Mouse (Mus musculus): Measurements from ENCODE around the gene Rpusd3. TPM values are rescaled to one million over a fixed set of nuclear protein-coding genes. Genes with fewer than 3 reads are reported as not detected.

The Rpusd3 gene
- polyA plus RNA-seq, 1 experiment from 2014 or later: 14.2 TPM

- 84% methylated on average over 5 of the region's 5 CpGs for WGBS
- H3K4me2 ChIP-seq (ENCODE audit: low read depth, low read length): no peak overlapping the region
- H3K27me3 ChIP-seq (ENCODE audit: control insufficient read depth, insufficient read depth, low read length): no peaks in the 10 kb centered on the region
- H3K27ac ChIP-seq (ENCODE audit: low read length): no peak overlapping the region
- H3K9me3 ChIP-seq (replicated peaks; ENCODE audit: control insufficient read depth, low read length): no peaks in the 10 kb centered on the region
- ATAC-seq (replicated peaks; ENCODE audit: extremely low read depth, insufficient read depth, low FRiP score): no peak
- no peak overlapping the region for H3K9ac ChIP-seq (ENCODE audit: low read length)
- peaks cover 38% of the 10 kb centered on the region for H3K36me3 ChIP-seq (ENCODE audit: control insufficient read depth, insufficient read depth)
- no peak overlapping the region for H3K4me3 ChIP-seq (ENCODE audit: low read length)
- no peaks in the 10 kb centered on the region for H3K4me1 ChIP-seq (ENCODE audit: control insufficient read depth, insufficient read depth, low read length)
Observed at GRCm38 (mm10) chr6:113368577-113368976, 50.6 kb downstream of the Rpusd3 start.

GRCm38 (mm10) chr6:113368124-113368523 is 51.0 kb downstream of the Rpusd3 start:
- no peak overlapping the region for H3K9ac ChIP-seq (ENCODE audit: low read length)
- no peak overlapping the region for H3K4me2 ChIP-seq (ENCODE audit: low read depth, low read length)
- no peaks in the 10 kb centered on the region for H3K27me3 ChIP-seq (ENCODE audit: control insufficient read depth, insufficient read depth, low read length)
- 91% methylated on average over 7 of the region's 7 CpGs for WGBS
- no peak overlapping the region for H3K27ac ChIP-seq (ENCODE audit: low read length)
- ATAC-seq (replicated peaks; ENCODE audit: extremely low read depth, insufficient read depth, low FRiP score): no peak
- no peak overlapping the region for H3K4me3 ChIP-seq (ENCODE audit: low read length)
- no peaks in the 10 kb centered on the region for H3K9me3 ChIP-seq (replicated peaks; ENCODE audit: control insufficient read depth, low read length)
- H3K36me3 ChIP-seq (ENCODE audit: control insufficient read depth, insufficient read depth): peaks cover 35% of the 10 kb centered on the region
- H3K4me1 ChIP-seq (ENCODE audit: control insufficient read depth, insufficient read depth, low read length): no peaks in the 10 kb centered on the region

- 95% methylated on average over 1 of the region's 1 CpGs for WGBS
- peaks cover 34% of the 10 kb centered on the region for H3K36me3 ChIP-seq (ENCODE audit: control insufficient read depth, insufficient read depth)
- H3K4me3 ChIP-seq (ENCODE audit: low read length): no peak overlapping the region
- H3K4me2 ChIP-seq (ENCODE audit: low read depth, low read length): no peak overlapping the region
- H3K4me1 ChIP-seq (ENCODE audit: control insufficient read depth, insufficient read depth, low read length): no peaks in the 10 kb centered on the region
- no peak overlapping the region for H3K27ac ChIP-seq (ENCODE audit: low read length)
- ATAC-seq (replicated peaks; ENCODE audit: extremely low read depth, insufficient read depth, low FRiP score): no peak
- no peaks in the 10 kb centered on the region for H3K9me3 ChIP-seq (replicated peaks; ENCODE audit: control insufficient read depth, low read length)
- no peaks in the 10 kb centered on the region for H3K27me3 ChIP-seq (ENCODE audit: control insufficient read depth, insufficient read depth, low read length)
- no peak overlapping the region for H3K9ac ChIP-seq (ENCODE audit: low read length)
Observed at GRCm38 (mm10) chr6:113367574-113367973, 51.6 kb downstream of the Rpusd3 start.

- no peaks in the 10 kb centered on the region for H3K4me1 ChIP-seq (ENCODE audit: control insufficient read depth, insufficient read depth, low read length)
- peaks cover 29% of the 10 kb centered on the region for H3K36me3 ChIP-seq (ENCODE audit: control insufficient read depth, insufficient read depth)
- H3K4me2 ChIP-seq (ENCODE audit: low read depth, low read length): no peak overlapping the region
- H3K27ac ChIP-seq (ENCODE audit: low read length): no peak overlapping the region
- 86% methylated on average over 6 of the region's 6 CpGs for WGBS
- H3K4me3 ChIP-seq (ENCODE audit: low read length): no peak overlapping the region
- H3K9me3 ChIP-seq (replicated peaks; ENCODE audit: control insufficient read depth, low read length): no peaks in the 10 kb centered on the region
- H3K27me3 ChIP-seq (ENCODE audit: control insufficient read depth, insufficient read depth, low read length): no peaks in the 10 kb centered on the region
- no peak overlapping the region for H3K9ac ChIP-seq (ENCODE audit: low read length)
- no peak for ATAC-seq (replicated peaks; ENCODE audit: extremely low read depth, insufficient read depth, low FRiP score)
Observed at GRCm38 (mm10) chr6:113366639-113367038, 52.5 kb downstream of the Rpusd3 start.

Small RNA genes within 50 kb of the gene (microRNA-seq; reads per million reads assigned to microRNA genes)
- not detected for gene Gm24387

Other genes starting within 250 kb of the Rpusd3 start
- gene Lhfpl4, start 224.0 kb downstream of the Rpusd3 start, polyA plus RNA-seq (2015; fragmentation: Nextera tagmentation; extraction: Ambion mirVana): 0.35 and 0.37 TPM in 2 replicates
- 23.1 and 26.1 TPM in 2 replicates for gene Mtmr14, start 181.5 kb downstream of the Rpusd3 start, polyA plus RNA-seq (2015; fragmentation: Nextera tagmentation; extraction: Ambion mirVana)
- gene Cpne9, start 137.0 kb downstream of the Rpusd3 start, polyA plus RNA-seq (2015; fragmentation: Nextera tagmentation; extraction: Ambion mirVana): 0.11 TPM in 1 of 2 replicates, not detected in the other
- gene Brpf1, start 112.2 kb downstream of the Rpusd3 start, polyA plus RNA-seq (2015; fragmentation: Nextera tagmentation; extraction: Ambion mirVana): 11.6 and 12.3 TPM in 2 replicates
- gene Ogg1, start 92.4 kb downstream of the Rpusd3 start, polyA plus RNA-seq (2015; fragmentation: Nextera tagmentation; extraction: Ambion mirVana): 8.1 and 9.9 TPM in 2 replicates
- gene Camk1, start 75.4 kb downstream of the Rpusd3 start, polyA plus RNA-seq (2015; fragmentation: Nextera tagmentation; extraction: Ambion mirVana): 117 and 122 TPM in 2 replicates
- 40.3 and 41.1 TPM in 2 replicates for gene Tada3, start 41.5 kb downstream of the Rpusd3 start, polyA plus RNA-seq (2015; fragmentation: Nextera tagmentation; extraction: Ambion mirVana)
- 250 and 261 TPM in 2 replicates for gene Arpc4, start 41.2 kb downstream of the Rpusd3 start, polyA plus RNA-seq (2015; fragmentation: Nextera tagmentation; extraction: Ambion mirVana)
- gene Ttll3, start 30.1 kb downstream of the Rpusd3 start, polyA plus RNA-seq (2015; fragmentation: Nextera tagmentation; extraction: Ambion mirVana): 2.3 and 3.0 TPM in 2 replicates
- gene Cidec, start 16.4 kb upstream of the Rpusd3 start, polyA plus RNA-seq (2015; fragmentation: Nextera tagmentation; extraction: Ambion mirVana): 0.29 TPM in 1 of 2 replicates, not detected in the other
- gene Jagn1, start 23.2 kb upstream of the Rpusd3 start, polyA plus RNA-seq (2015; fragmentation: Nextera tagmentation; extraction: Ambion mirVana): 64.5 and 65.2 TPM in 2 replicates
- 1.8 and 3.1 TPM in 2 replicates for gene Il17re, start 39.1 kb upstream of the Rpusd3 start, polyA plus RNA-seq (2015; fragmentation: Nextera tagmentation; extraction: Ambion mirVana)
- 15.5 and 16.1 TPM in 2 replicates for gene Il17rc, start 52.1 kb upstream of the Rpusd3 start, polyA plus RNA-seq (2015; fragmentation: Nextera tagmentation; extraction: Ambion mirVana)
- 44.8 and 46.8 TPM in 2 replicates for gene Creld1, start 64.0 kb upstream of the Rpusd3 start, polyA plus RNA-seq (2015; fragmentation: Nextera tagmentation; extraction: Ambion mirVana)
- 0.26 and 0.29 TPM in 2 replicates for gene Prrt3, start 82.6 kb upstream of the Rpusd3 start, polyA plus RNA-seq (2015; fragmentation: Nextera tagmentation; extraction: Ambion mirVana)
- 89.7 and 94.5 TPM in 2 replicates for gene Emc3, start 112.3 kb upstream of the Rpusd3 start, polyA plus RNA-seq (2015; fragmentation: Nextera tagmentation; extraction: Ambion mirVana)
- gene Fancd2, start 112.3 kb upstream of the Rpusd3 start, polyA plus RNA-seq (2015; fragmentation: Nextera tagmentation; extraction: Ambion mirVana): 8.3 and 8.4 TPM in 2 replicates
- 0.30 TPM in 1 of 2 replicates, not detected in the other for gene Fancd2os, start 181.4 kb upstream of the Rpusd3 start, polyA plus RNA-seq (2015; fragmentation: Nextera tagmentation; extraction: Ambion mirVana)
- gene Brk1, start 185.4 kb upstream of the Rpusd3 start, polyA plus RNA-seq (2015; fragmentation: Nextera tagmentation; extraction: Ambion mirVana): 164 and 178 TPM in 2 replicates
- 28.8 and 29.4 TPM in 2 replicates for gene Vhl, start 204.6 kb upstream of the Rpusd3 start, polyA plus RNA-seq (2015; fragmentation: Nextera tagmentation; extraction: Ambion mirVana)
- gene Irak2, start 219.1 kb upstream of the Rpusd3 start, polyA plus RNA-seq (2015; fragmentation: Nextera tagmentation; extraction: Ambion mirVana): 5.0 and 5.5 TPM in 2 replicates